In genomic region chr17:62881791-62882725, GRCm38 (mm10) we compare ENCODE assay signal across 9 mouse cellular contexts. TPM values are rescaled to one million over a fixed set of nuclear protein-coding genes. Genes with fewer than 3 reads are reported as not detected.
DNase-seq lines count a peak whose midpoint lies in the region; ATAC-seq and TF ChIP-seq lines count a peak whose summit lies in the region.
"Had no signal": no experiment of that assay in that cellular context is flagged by ENCODE, and none has a peak within 500 bp of the region (broad histone marks: within the 10 kb centered on the region; RNA-seq: fewer than 3 reads in every experiment).

No protein-coding gene starts in this region.

- DNase-seq in CD4-positive, CD25-positive, alpha-beta regulatory T cell, adult 2 months (ENCODE audit: low read depth, low spot score) = peak; percentile 12
- peak; percentile 81 for DNase-seq in embryo, embryonic 11 days
- no peak for DNase-seq in limb, embryonic 10.5 days (ENCODE audit: low spot score)
- peak; percentile 98 for DNase-seq in midbrain, embryonic 11.5 days (ENCODE audit: low spot score, missing footprints)
- peak in 1 of 2 experiments; percentile 43 for DNase-seq in spleen, adult 2 months (ENCODE audit: low read depth in 1 of 2, low spot score in 2 of 2)

- no peaks in the 10 kb centered on the region for H3K9me3 ChIP-seq in intestine, embryonic 16.5 days (ENCODE audit: control insufficient read depth, low read length)
- no peaks in the 10 kb centered on the region for H3K9me3 ChIP-seq in limb, embryonic 10.5 days (replicated peaks)
- no peaks in the 10 kb centered on the region for H3K9me3 ChIP-seq in midbrain, embryonic 11.5 days (ENCODE audit: control insufficient read depth, low read length)

- peak overlapping the region; percentile 84 for H3K27ac ChIP-seq in intestine, embryonic 16.5 days (ENCODE audit: low read length)
- peak overlapping the region; percentile 97 for H3K27ac ChIP-seq in limb, embryonic 10.5 days
- H3K27ac ChIP-seq in midbrain, embryonic 11.5 days (ENCODE audit: low read depth, low read length) = peak overlapping the region; percentile 92
- no peak overlapping the region for H3K27ac ChIP-seq in spleen, adult 2 months (ENCODE audit: insufficient read depth, low read length)

- peak overlapping the region; percentile 81 for H3K4me3 ChIP-seq in intestine, embryonic 16.5 days (ENCODE audit: low read length)
- H3K4me3 ChIP-seq in limb, embryonic 10.5 days = peak overlapping the region; percentile 90
- H3K4me3 ChIP-seq in midbrain, embryonic 11.5 days (ENCODE audit: low read depth, low read length) = peak overlapping the region; percentile 88
- H3K4me3 ChIP-seq in spleen, adult 2 months (ENCODE audit: extremely low read depth, insufficient read depth, insufficient read length) = peak overlapping the region; percentile 58

- ATAC-seq in CD4-positive, CD25-positive, alpha-beta regulatory T cell, adult 4 months = no peak
- peak; percentile 19 for ATAC-seq in granulocyte monocyte progenitor cell, adult 5-6 weeks (replicated peaks; ENCODE audit: poor library complexity, severe bottlenecking)
- ATAC-seq in intestine, embryonic 16.5 days = peak; percentile 39
- ATAC-seq in midbrain, embryonic 11.5 days (ENCODE audit: low FRiP score) = peak; percentile 39

- peak overlapping the region; percentile 84 for H3K9ac ChIP-seq in intestine, embryonic 16.5 days (ENCODE audit: low read depth, low read length)
- peak overlapping the region; percentile 96 for H3K9ac ChIP-seq in midbrain, embryonic 11.5 days (ENCODE audit: low read length)

- H3K36me3 ChIP-seq in intestine, embryonic 16.5 days (ENCODE audit: control insufficient read depth, insufficient read depth, low read length) = no peaks in the 10 kb centered on the region
- no peaks in the 10 kb centered on the region for H3K36me3 ChIP-seq in limb, embryonic 10.5 days
- no peaks in the 10 kb centered on the region for H3K36me3 ChIP-seq in midbrain, embryonic 11.5 days (ENCODE audit: control insufficient read depth, insufficient read depth, low read length)
- H3K36me3 ChIP-seq in spleen, adult 2 months (ENCODE audit: control insufficient read depth, insufficient read depth, low read length) = no peaks in the 10 kb centered on the region

- H3K4me2 ChIP-seq in intestine, embryonic 16.5 days (ENCODE audit: low read depth, low read length) = peak overlapping the region; percentile 92
- H3K4me2 ChIP-seq in midbrain, embryonic 11.5 days = peak overlapping the region; percentile 96

- TF ChIP-seq POLR2A in spleen, adult 2 months (IDR thresholded peaks at IDR 0.05; ENCODE audit: low read depth, low read length) = no peak

- no peak for TF ChIP-seq CTCF in spleen, adult 2 months (IDR thresholded peaks at IDR 0.05; ENCODE audit: extremely low read depth, insufficient read depth, insufficient read length, insufficient replicate concordance)

- no peaks in the 10 kb centered on the region for H3K27me3 ChIP-seq in intestine, embryonic 16.5 days (replicated peaks; ENCODE audit: control insufficient read depth, insufficient read depth, low read length)
- H3K27me3 ChIP-seq in limb, embryonic 10.5 days (ENCODE audit: low read depth, poor library complexity, severe bottlenecking) = peaks cover 5% of the 10 kb centered on the region; the same call in 1 of the 2 replicates
- H3K27me3 ChIP-seq in midbrain, embryonic 11.5 days (ENCODE audit: control insufficient read depth, insufficient read depth, low read length) = peaks cover 5% of the 10 kb centered on the region; the same call in 1 of the 2 replicates
- peaks cover 39% of the 10 kb centered on the region for H3K27me3 ChIP-seq in spleen, adult 2 months (ENCODE audit: control insufficient read depth, insufficient read depth, low read length)

- 0 out of 2 replicates have a peak, but pooled peaks cover 6% of the 10 kb centered on the region for H3K4me1 ChIP-seq in intestine, embryonic 16.5 days (ENCODE audit: control insufficient read depth, insufficient read depth, low read length)
- H3K4me1 ChIP-seq in limb, embryonic 10.5 days = peaks cover 23% of the 10 kb centered on the region
- H3K4me1 ChIP-seq in midbrain, embryonic 11.5 days (ENCODE audit: control insufficient read depth, insufficient read depth, low read length) = peaks cover 11% of the 10 kb centered on the region; the same call in 1 of the 2 replicates
- peaks cover 12% of the 10 kb centered on the region for H3K4me1 ChIP-seq in spleen, adult 2 months (ENCODE audit: control insufficient read depth, insufficient read depth, insufficient read length)

- WGBS in intestine, embryonic 16.5 days = under 1% methylated on average over 58 of the region's 58 CpGs
- under 1% methylated on average over 58 of the region's 58 CpGs for WGBS in limb, embryonic 10.5 days
- under 1% methylated on average over 58 of the region's 58 CpGs for WGBS in midbrain, embryonic 11.5 days
- 3% methylated on average over 58 of the region's 58 CpGs for WGBS in spleen, adult 2 months

RNA-seq across cellular contexts. Expression of gene Efna5, which starts 0.9 kb away (rescaled TPM):
- polyA plus RNA-seq in CD4-positive, CD25-positive, alpha-beta regulatory T cell, adult 4 months (2017; shearing (Covaris generic)) = under 1 TPM in 1 of 2 experiments, not detected in 1; 0.13 TPM
- total RNA-seq in granulocyte monocyte progenitor cell, adult 5-6 weeks (2014; fragmentation: Nextera tagmentation) = not detected in 2 replicates
- not detected in 2 replicates for total RNA-seq in granulocyte monocyte progenitor cell, adult 5-6 weeks (2017)
- 20.2 TPM in 2 replicates for polyA plus RNA-seq in intestine, embryonic 16.5 days (2015; fragmentation: Nextera tagmentation; extraction: Ambion mirVana)
- 34.4 and 37.0 TPM in 2 replicates for polyA plus RNA-seq in limb, embryonic 10.5 days (2016; fragmentation: Nextera tagmentation; extraction: Ambion mirVana)
- 72.5 and 80.5 TPM in 2 replicates for polyA plus RNA-seq in midbrain, embryonic 11.5 days (2014; fragmentation: Nextera tagmentation; extraction: Ambion mirVana)
- 0.12 and 0.30 TPM in 2 replicates for polyA plus RNA-seq in spleen, adult 2 months (2012; rRNA removed)
- total RNA-seq: neutrophil, adult 5-6 weeks had no signal

Comparison
In these comparisons a context has a peak if more than half of its experiments do, and no peak if none do; other contexts are left out.
1. RNA of gene Efna5, which starts 0.9 kb away (polyA plus RNA-seq): 72.5 to 80.5 TPM in midbrain, embryonic 11.5 days, 34.4 to 37.0 TPM in limb, embryonic 10.5 days and 20.2 TPM in intestine, embryonic 16.5 days; 0.12 to 0.30 TPM in spleen, adult 2 months and 0.13 TPM in CD4-positive, CD25-positive, alpha-beta regulatory T cell, adult 4 months; every median in the first group is over 10 times any median in the second.
2. Peak in every context shown above with its lines, with median percentiles within 50 percentile points of each other: H3K4me3 ChIP-seq.